Mouse (Mus musculus): ENCODE measurements around the gene Tbc1d2b.

GRCm38 (mm10) chr9:90250141-90250775 lies 20.3 kb downstream of the Tbc1d2b start:
- TF ChIP-seq CTCF (IDR thresholded peaks at IDR 0.05; ENCODE audit: control insufficient read depth, insufficient read depth, insufficient read length) (no peak), MAX (IDR thresholded peaks at IDR 0.05) (no peak), USF1 (IDR thresholded peaks at IDR 0.05; ENCODE audit: low read depth) (no peak), FOSL1 (IDR thresholded peaks at IDR 0.05; ENCODE audit: insufficient read depth, low read length, poor library complexity, severe bottlenecking) (no peak)
